Mouse (Mus musculus): ENCODE measurements at regions not wholly inside any gene's neighbourhood (a gene's known extent, or its start where the extent isn't known, plus 50 kb on each side); places are given as distances from the start of the nearest gene placed in this dataset.

GRCm38 (mm10) chr3:39372426-39372950 is 485.7 kb downstream of the Fat4 start:
- no peak for TF ChIP-seq USF1 (IDR thresholded peaks at IDR 0.05; ENCODE audit: low read depth)
- TF ChIP-seq MYOD1 (IDR thresholded peaks at IDR 0.05; ENCODE audit: control insufficient read depth, insufficient read length, low read depth) = no peak
- TF ChIP-seq MYOG (IDR thresholded peaks at IDR 0.05; ENCODE audit: control insufficient read depth, extremely low read depth, insufficient read length) = no peak
- TF ChIP-seq CEBPB (IDR thresholded peaks at IDR 0.05; ENCODE audit: low read depth) = no peak
- no peak for TF ChIP-seq MAX (IDR thresholded peaks at IDR 0.05)
- no peak for TF ChIP-seq FOSL1 (IDR thresholded peaks at IDR 0.05; ENCODE audit: insufficient read depth, low read length, poor library complexity, severe bottlenecking)
- no peak for TF ChIP-seq CTCF (IDR thresholded peaks at IDR 0.05; ENCODE audit: control insufficient read depth, insufficient read depth, insufficient read length)
- H3K4me3 ChIP-seq (ENCODE audit: insufficient read depth, poor library complexity, severe bottlenecking) = no peak overlapping the region
- no peaks in the 10 kb centered on the region for H3K27me3 ChIP-seq (ENCODE audit: control insufficient read depth, insufficient read depth, insufficient read length)
- no peaks in the 10 kb centered on the region for H3K36me3 ChIP-seq (ENCODE audit: control insufficient read depth, insufficient read depth)
- H3ac ChIP-seq (ENCODE audit: control insufficient read depth, insufficient read length, low read depth) = no peak overlapping the region
- H3K79me2 ChIP-seq (ENCODE audit: control insufficient read depth, insufficient read depth) = no peaks in the 10 kb centered on the region
- no peaks in the 10 kb centered on the region for H3K79me3 ChIP-seq (ENCODE audit: low read depth)

GRCm38 (mm10) chr3:39375465-39375864 is 488.7 kb downstream of the Fat4 start:
- no peaks in the 10 kb centered on the region for H3K79me3 ChIP-seq (ENCODE audit: low read depth)
- H3K27me3 ChIP-seq (ENCODE audit: control insufficient read depth, insufficient read depth, insufficient read length) = no peaks in the 10 kb centered on the region
- no peak overlapping the region for H3K4me3 ChIP-seq (ENCODE audit: insufficient read depth, poor library complexity, severe bottlenecking)
- H3K36me3 ChIP-seq (ENCODE audit: control insufficient read depth, insufficient read depth) = no peaks in the 10 kb centered on the region
- no peak for TF ChIP-seq MAX (IDR thresholded peaks at IDR 0.05)
- no peak for TF ChIP-seq USF1 (IDR thresholded peaks at IDR 0.05; ENCODE audit: low read depth)
- no peak for TF ChIP-seq CTCF (IDR thresholded peaks at IDR 0.05; ENCODE audit: control insufficient read depth, insufficient read depth, insufficient read length)
- TF ChIP-seq MYOG (IDR thresholded peaks at IDR 0.05; ENCODE audit: control insufficient read depth, extremely low read depth, insufficient read length) = no peak
- TF ChIP-seq FOSL1 (IDR thresholded peaks at IDR 0.05; ENCODE audit: insufficient read depth, low read length, poor library complexity, severe bottlenecking) = no peak
- H3K79me2 ChIP-seq (ENCODE audit: control insufficient read depth, insufficient read depth) = no peaks in the 10 kb centered on the region
- H3ac ChIP-seq (ENCODE audit: control insufficient read depth, insufficient read length, low read depth) = no peak overlapping the region

- Histone ChIP-seq H3K36me3 (ENCODE audit: control insufficient read depth, insufficient read depth) (no peaks in the 10 kb centered on the region), H3ac (ENCODE audit: control insufficient read depth, insufficient read length, low read depth) (no peak overlapping the region), H3K79me3 (ENCODE audit: low read depth) (no peaks in the 10 kb centered on the region), H3K27me3 (ENCODE audit: control insufficient read depth, insufficient read depth, insufficient read length) (no peaks in the 10 kb centered on the region), H3K4me3 (ENCODE audit: insufficient read depth, poor library complexity, severe bottlenecking) (no peak overlapping the region), H3K79me2 (ENCODE audit: control insufficient read depth, insufficient read depth) (no peaks in the 10 kb centered on the region)
- TF ChIP-seq MYOG (IDR thresholded peaks at IDR 0.05; ENCODE audit: control insufficient read depth, extremely low read depth, insufficient read length) (no peak), CEBPB (IDR thresholded peaks at IDR 0.05; ENCODE audit: low read depth) (no peak), CTCF (IDR thresholded peaks at IDR 0.05; ENCODE audit: control insufficient read depth, insufficient read depth, insufficient read length) (no peak)
Measured at GRCm38 (mm10) chr3:39388491-39388890, 501.8 kb downstream of the Fat4 start.

- no peak for TF ChIP-seq CEBPB (IDR thresholded peaks at IDR 0.05; ENCODE audit: low read depth)
- TF ChIP-seq CTCF (IDR thresholded peaks at IDR 0.05; ENCODE audit: control insufficient read depth, insufficient read depth, insufficient read length) = no peak
- no peak for TF ChIP-seq MYOD1 (IDR thresholded peaks at IDR 0.05; ENCODE audit: control insufficient read depth, insufficient read length, low read depth)
- no peak for TF ChIP-seq MAX (IDR thresholded peaks at IDR 0.05)
- TF ChIP-seq USF1 (IDR thresholded peaks at IDR 0.05; ENCODE audit: low read depth) = no peak
- TF ChIP-seq MYOG (IDR thresholded peaks at IDR 0.05; ENCODE audit: control insufficient read depth, extremely low read depth, insufficient read length) = no peak
- TF ChIP-seq FOSL1 (IDR thresholded peaks at IDR 0.05; ENCODE audit: insufficient read depth, low read length, poor library complexity, severe bottlenecking) = no peak
- H3K27me3 ChIP-seq (ENCODE audit: control insufficient read depth, insufficient read depth, insufficient read length) = no peaks in the 10 kb centered on the region
- no peaks in the 10 kb centered on the region for H3K79me2 ChIP-seq (ENCODE audit: control insufficient read depth, insufficient read depth)
- H3K4me3 ChIP-seq (ENCODE audit: insufficient read depth, poor library complexity, severe bottlenecking) = no peak overlapping the region
- no peaks in the 10 kb centered on the region for H3K36me3 ChIP-seq (ENCODE audit: control insufficient read depth, insufficient read depth)
- no peaks in the 10 kb centered on the region for H3K79me3 ChIP-seq (ENCODE audit: low read depth)
- no peak overlapping the region for H3ac ChIP-seq (ENCODE audit: control insufficient read depth, insufficient read length, low read depth)
Measured at GRCm38 (mm10) chr3:39390442-39390841, 503.7 kb downstream of the Fat4 start.

GRCm38 (mm10) chr3:39392053-39392452 is 505.3 kb downstream of the Fat4 start:
- Histone ChIP-seq H3K79me2 (ENCODE audit: control insufficient read depth, insufficient read depth) (no peaks in the 10 kb centered on the region), H3K27me3 (ENCODE audit: control insufficient read depth, insufficient read depth, insufficient read length) (no peaks in the 10 kb centered on the region), H3ac (ENCODE audit: control insufficient read depth, insufficient read length, low read depth) (no peak overlapping the region), H3K4me3 (ENCODE audit: insufficient read depth, poor library complexity, severe bottlenecking) (no peak overlapping the region), H3K79me3 (ENCODE audit: low read depth) (no peaks in the 10 kb centered on the region), H3K36me3 (ENCODE audit: control insufficient read depth, insufficient read depth) (no peaks in the 10 kb centered on the region)
- no peak for TF ChIP-seq CTCF (IDR thresholded peaks at IDR 0.05; ENCODE audit: control insufficient read depth, insufficient read depth, insufficient read length)
- TF ChIP-seq FOSL1 (IDR thresholded peaks at IDR 0.05; ENCODE audit: insufficient read depth, low read length, poor library complexity, severe bottlenecking) = no peak
- no peak for TF ChIP-seq MYOD1 (IDR thresholded peaks at IDR 0.05; ENCODE audit: control insufficient read depth, insufficient read length, low read depth)
- no peak for TF ChIP-seq MAX (IDR thresholded peaks at IDR 0.05)
- no peak for TF ChIP-seq CEBPB (IDR thresholded peaks at IDR 0.05; ENCODE audit: low read depth)
- TF ChIP-seq MYOG (IDR thresholded peaks at IDR 0.05; ENCODE audit: control insufficient read depth, extremely low read depth, insufficient read length) = no peak

GRCm38 (mm10) chr3:39396672-39397071 is 509.9 kb downstream of the Fat4 start:
- H3K36me3 ChIP-seq (ENCODE audit: control insufficient read depth, insufficient read depth) = no peaks in the 10 kb centered on the region
- TF ChIP-seq MYOG (IDR thresholded peaks at IDR 0.05; ENCODE audit: control insufficient read depth, extremely low read depth, insufficient read length) (no peak), MYOD1 (IDR thresholded peaks at IDR 0.05; ENCODE audit: control insufficient read depth, insufficient read length, low read depth) (no peak), FOSL1 (IDR thresholded peaks at IDR 0.05; ENCODE audit: insufficient read depth, low read length, poor library complexity, severe bottlenecking) (no peak), MAX (IDR thresholded peaks at IDR 0.05) (no peak), CEBPB (IDR thresholded peaks at IDR 0.05; ENCODE audit: low read depth) (no peak)
- H3K27me3 ChIP-seq (ENCODE audit: control insufficient read depth, insufficient read depth, insufficient read length) = no peaks in the 10 kb centered on the region
- H3ac ChIP-seq (ENCODE audit: control insufficient read depth, insufficient read length, low read depth) = no peak overlapping the region
- H3K4me3 ChIP-seq (ENCODE audit: insufficient read depth, poor library complexity, severe bottlenecking) = no peak overlapping the region
- H3K79me3 ChIP-seq (ENCODE audit: low read depth) = no peaks in the 10 kb centered on the region
- no peaks in the 10 kb centered on the region for H3K79me2 ChIP-seq (ENCODE audit: control insufficient read depth, insufficient read depth)

All from C2C12 (cell line).